In genomic region chr6:7983646-7983979, GRCm38 (mm10) we compare ENCODE assay signal across 8 mouse cellular contexts.
DNase-seq lines count a peak whose midpoint lies in the region; ATAC-seq and TF ChIP-seq lines count a peak whose summit lies in the region.

No protein-coding gene starts in this region.

- H3K9me3 ChIP-seq in heart, embryonic 15.5 days (replicated peaks), result no peaks in the 10 kb centered on the region
- no peaks in the 10 kb centered on the region for H3K9me3 ChIP-seq in megakaryocyte, embryonic 14.5 days

- CTCF ChIA-PET in Patski (lab: Charles Lee), result interaction anchor here (1.3 kb wide), 1 partner anchor 102 kb away, joined by 3 read pairs; no protein-coding TSS in a partner anchor

- TF ChIP-seq CTCF in Patski (IDR thresholded peaks at IDR 0.05), result peak; percentile 53

- no peaks in the 10 kb centered on the region for H3K27me3 ChIP-seq in Patski
- no peaks in the 10 kb centered on the region for H3K27me3 ChIP-seq in heart, embryonic 15.5 days
- peaks cover 4% of the 10 kb centered on the region for H3K27me3 ChIP-seq in megakaryocyte, embryonic 14.5 days (replicated peaks)

- DNase-seq in CD4-positive helper T cell, adult 2 months (ENCODE audit: low read depth, low spot score), result peak; percentile 60
- no peak for DNase-seq in Patski (ENCODE audit: low read depth, low spot score)
- DNase-seq in embryo, embryonic 10.5 days (ENCODE audit: low spot score), result peak; percentile 74
- peak; percentile 31 for DNase-seq in kidney, postnatal 14 days
- DNase-seq in spleen, postnatal 36 days (ENCODE audit: low spot score in 2 of 2), result peak; percentile 43 to 45
- DNase-seq in layer of hippocampus, postnatal 14 days (ENCODE audit: low spot score in 2 of 2), result no peak

- POLR2A ChIA-PET in Patski (lab: Charles Lee), result no interaction called here

- 32% methylated on average over 7 of the region's 7 CpGs for WGBS in heart, embryonic 15.5 days

- no peaks in the 10 kb centered on the region for H3K4me1 ChIP-seq in heart, embryonic 15.5 days (replicated peaks)
- peaks cover 7% of the 10 kb centered on the region; the same call in 1 of the 2 replicates for H3K4me1 ChIP-seq in megakaryocyte, embryonic 14.5 days

- no peak overlapping the region for H3K9ac ChIP-seq in heart, embryonic 15.5 days

- H3K36me3 ChIP-seq in heart, embryonic 15.5 days, result no peaks in the 10 kb centered on the region
- H3K36me3 ChIP-seq in megakaryocyte, embryonic 14.5 days (replicated peaks; ENCODE audit: low read length), result no peaks in the 10 kb centered on the region

- no peak for ATAC-seq in Patski
- no peak; the same call in 1 of the 2 replicates for ATAC-seq in heart, embryonic 15.5 days (replicated peaks; ENCODE audit: insufficient number of reproducible peaks, insufficient read depth, low FRiP score, low read depth)

- peak overlapping the region; percentile 44 for H3K4me3 ChIP-seq in heart, embryonic 15.5 days
- peak overlapping the region; percentile 20 for H3K4me3 ChIP-seq in megakaryocyte, embryonic 14.5 days (replicated peaks)

- peak overlapping the region; percentile 63 for H3K4me2 ChIP-seq in heart, embryonic 15.5 days

- no peak overlapping the region for H3K27ac ChIP-seq in heart, embryonic 15.5 days

- in situ Hi-C loops in Patski (cut with MboI; ENCODE audit: low pct_unique_long_range_greater_than_20kb), result loop anchor here (10.0 kb wide), 1 partner anchor 249 kb away; no protein-coding TSS in a partner anchor

Comparison
In these comparisons a context has a peak if more than half of its experiments do, and no peak if none do; other contexts are left out.
1. DNase-seq: peak in CD4-positive helper T cell, adult 2 months (single experiment), embryo, embryonic 10.5 days (single experiment), kidney, postnatal 14 days (single experiment) and spleen, postnatal 36 days (2 of 2); none in Patski (single experiment) and layer of hippocampus, postnatal 14 days (0 of 2).